26 mouse cellular contexts compared by ENCODE assay signal in genomic region chr2:13161717-13162116, GRCm38 (mm10).
"Had no signal": no experiment of that assay in that cellular context is flagged by ENCODE, and none has a peak within 500 bp of the region (broad histone marks: within the 10 kb centered on the region; RNA-seq: fewer than 3 reads in every experiment).

No protein-coding gene starts in this region.

- H3K9me3 ChIP-seq: heart, embryonic 10.5 days; heart, embryonic 12.5 days; hindbrain, embryonic 10.5 days; hindbrain, embryonic 12.5 days; intestine, embryonic 15.5 days; limb, embryonic 10.5 days; limb, embryonic 12.5 days; liver, embryonic 13.5 days; liver, embryonic 15.5 days had no signal

- H3K36me3 ChIP-seq: hindbrain, embryonic 10.5 days; hindbrain, embryonic 12.5 days; limb, embryonic 10.5 days; limb, embryonic 12.5 days; liver, embryonic 13.5 days; liver, embryonic 15.5 days had no signal

- H3K27ac ChIP-seq: gastrocnemius, adult 2 months; heart, embryonic 10.5 days; hindbrain, embryonic 10.5 days; hindbrain, embryonic 12.5 days; hindbrain, embryonic 14.5 days; intestine, embryonic 15.5 days; layer of hippocampus, adult 2 months; left cerebral cortex, adult 2 months; limb, embryonic 10.5 days; limb, embryonic 12.5 days; liver, embryonic 13.5 days; liver, embryonic 15.5 days had no signal

- H3K4me2 ChIP-seq: heart, embryonic 12.5 days; hindbrain, embryonic 12.5 days; hindbrain, embryonic 14.5 days; intestine, embryonic 15.5 days; limb, embryonic 12.5 days; liver, embryonic 13.5 days; liver, embryonic 15.5 days had no signal

- H3K4me1 ChIP-seq: heart, embryonic 10.5 days; heart, embryonic 12.5 days; hindbrain, embryonic 10.5 days; hindbrain, embryonic 12.5 days; intestine, embryonic 15.5 days; limb, embryonic 10.5 days; limb, embryonic 12.5 days; liver, embryonic 13.5 days; liver, embryonic 15.5 days had no signal

- ATAC-seq: hindbrain, embryonic 16.5 days; inflammation-experienced regulatory T-cells, adult 6 months; intestine, embryonic 15.5 days; intestine, postnatal 0 days had no signal

- H3K4me3 ChIP-seq: gastrocnemius, adult 2 months; heart, embryonic 10.5 days; heart, embryonic 12.5 days; hindbrain, embryonic 10.5 days; hindbrain, embryonic 12.5 days; intestine, embryonic 15.5 days; layer of hippocampus, adult 2 months; left cerebral cortex, adult 2 months; limb, embryonic 10.5 days; limb, embryonic 12.5 days; liver, embryonic 13.5 days; liver, embryonic 15.5 days had no signal

- H3K27me3 ChIP-seq: heart, embryonic 12.5 days; hindbrain, embryonic 12.5 days; intestine, embryonic 15.5 days; limb, embryonic 12.5 days; liver, embryonic 13.5 days; liver, embryonic 15.5 days had no signal

- H3K9ac ChIP-seq: heart, embryonic 12.5 days; hindbrain, embryonic 12.5 days; hindbrain, embryonic 14.5 days; intestine, embryonic 15.5 days; limb, embryonic 12.5 days; liver, embryonic 13.5 days; liver, embryonic 15.5 days had no signal

- DNase-seq: gastrocnemius, adult 2 months; gastrocnemius, postnatal 10 days; gastrocnemius, postnatal 25 days; heart, adult 18-20 months; heart, postnatal 10 days; heart, postnatal 4 days; kidney, adult 18-20 months; kidney, adult 8-10 months; kidney, postnatal 10 days; kidney, postnatal 25 days; kidney, postnatal 4 days; liver, embryonic 13.5 days had no signal
